Mouse (Mus musculus) testis, adult 2 months (tissue): Measurements from ENCODE around the gene Dnajc5. TPM values are rescaled to one million over a fixed set of nuclear protein-coding genes. Genes with fewer than 3 reads are reported as not detected.

Source experiments
- H3K27ac ChIP-seq: fragments of 200-500 bp; 2 replicates; pipeline ENCODE4 v1.5.1; 2012; ENCODE audit warnings: low read depth, low read length; ENCODE audit not compliant: control insufficient read depth, insufficient read depth
- H3K27me3 ChIP-seq: fragments of 200-500 bp; 2 replicates; pipeline ENCODE4 v1.6.1; 2012; ENCODE audit warnings: mild to moderate bottlenecking, low read length, moderate library complexity; ENCODE audit not compliant: control insufficient read depth, insufficient read depth
- H3K36me3 ChIP-seq: fragments of 200-500 bp; 2 replicates; pipeline ENCODE4 v1.6.1; 2012; ENCODE audit warnings: mild to moderate bottlenecking, low read length; ENCODE audit not compliant: control insufficient read depth, insufficient read depth
- H3K4me1 ChIP-seq: fragments of 200-500 bp; 2 replicates; pipeline ENCODE4 v1.6.1; 2012; ENCODE audit warnings: low read length; ENCODE audit not compliant: control insufficient read depth, insufficient read depth
- H3K4me3 ChIP-seq: fragments of 200-500 bp; 2 replicates; pipeline ENCODE4 v1.5.1; 2012; ENCODE audit warnings: low read depth, mild to moderate bottlenecking, low read length, moderate library complexity, mixed read lengths; ENCODE audit not compliant: control insufficient read depth
- CTCF ChIP-seq: fragments of 200-500 bp; IDR thresholded peaks from 2 replicates; pipeline ENCODE4 v1.5.1; 2012; ENCODE audit warnings: low read depth, mild to moderate bottlenecking, inconsistent platforms, low read length, moderate library complexity; ENCODE audit not compliant: control insufficient read depth, insufficient read depth, insufficient replicate concordance
- POLR2A ChIP-seq: fragments of 200-500 bp; IDR thresholded peaks from 2 replicates; pipeline ENCODE4 v1.6.1; 2012; ENCODE audit warnings: low read depth, mild to moderate bottlenecking, inconsistent platforms, low read length, moderate library complexity; ENCODE audit not compliant: control insufficient read depth
- polyA plus RNA-seq: library from polyadenylated mRNA; depleted of rRNA; stranded (reverse); fragments of >200 nt; gene quantifications from 2 replicates; pipeline ENCODE4 v1.2.3, GENCODE M21; 2012

The Dnajc5 gene
- polyA plus RNA-seq, 1 experiment = 16.6 TPM

DNA sequence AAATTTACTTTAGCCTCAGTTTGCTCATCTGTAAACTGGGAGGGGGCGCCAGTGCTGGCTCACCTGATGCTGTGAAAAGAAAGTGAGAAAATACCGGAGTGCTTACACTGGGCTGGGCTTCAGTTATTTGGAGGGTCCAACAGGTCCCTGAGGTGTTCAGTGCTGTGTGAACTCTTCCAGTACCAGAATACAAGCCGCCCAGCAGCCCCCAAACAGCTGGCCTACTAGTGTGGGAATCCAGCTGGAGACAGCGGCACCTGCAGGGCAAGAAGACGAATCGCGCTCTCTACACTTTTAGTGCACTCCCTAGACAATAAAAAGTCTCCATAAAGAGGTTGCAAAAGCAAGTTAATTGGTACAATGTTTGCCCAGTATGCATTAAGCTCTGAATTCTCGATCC is 24.0 kb upstream of the Dnajc5 start:
- TF ChIP-seq CTCF (peak; percentile 48; the same call in 1 of the 2 replicates), POLR2A (no peak)
- Histone ChIP-seq H3K27me3 (no peaks in the 10 kb centered on the region), H3K27ac (no peak overlapping the region), H3K4me1 (peaks cover 15% of the 10 kb centered on the region), H3K36me3 (no peaks in the 10 kb centered on the region), H3K4me3 (peak overlapping the region; percentile 96)

DNA sequence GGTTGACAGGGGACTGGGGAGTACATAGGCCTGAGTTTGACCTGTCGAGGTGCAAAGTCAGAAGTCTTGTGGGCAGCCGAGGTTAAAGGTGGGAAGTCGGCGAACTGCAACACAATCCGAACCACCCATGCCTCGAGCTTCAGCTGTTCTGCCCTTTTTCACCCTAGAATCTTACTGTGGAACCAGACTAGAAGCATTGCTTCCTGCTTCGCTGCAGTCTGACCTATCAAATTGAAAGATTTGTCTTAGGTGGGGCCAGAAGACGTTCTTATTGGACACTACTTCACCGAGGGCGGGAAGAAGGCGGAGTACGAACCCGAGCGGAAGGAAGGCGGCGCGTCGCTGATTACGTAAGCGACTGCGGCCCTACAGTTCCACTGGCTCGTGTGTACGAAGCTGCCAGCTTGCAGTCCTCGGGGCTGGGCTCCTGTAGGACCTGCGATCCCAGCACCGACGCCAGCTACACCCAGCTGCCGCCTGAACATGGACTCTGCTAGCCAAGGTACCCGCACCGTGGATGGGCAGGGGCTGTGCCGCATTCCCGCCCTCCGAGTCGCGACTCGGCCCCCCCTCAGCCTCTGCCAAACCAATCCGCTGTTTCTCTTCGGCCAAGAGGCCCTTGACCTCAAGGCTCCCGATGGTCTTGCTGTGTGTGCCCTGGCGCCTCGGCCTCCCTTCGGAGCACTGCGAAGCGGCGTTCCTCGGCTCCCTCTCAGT is 23.3 kb upstream of the Dnajc5 start, which contains the start of gene Tpd52l2:
Gene Tpd52l2 (plus strand): TSS at position 312 of the 717 bp plus-strand sequence.
- Histone ChIP-seq H3K27me3 (no peaks in the 10 kb centered on the region), H3K27ac (peak within 1 kb of the TSS; percentile 88), H3K4me1 (peaks cover 12% of the 10 kb centered on the region), H3K36me3 (no peaks in the 10 kb centered on the region), H3K4me3 (peak within 1 kb of the TSS; percentile 96)
- no peak for TF ChIP-seq CTCF
- peak; percentile 87 for TF ChIP-seq POLR2A

GRCm38 (mm10) chr2:181497548-181497875 is 22.8 kb upstream of the Dnajc5 start:
- Histone ChIP-seq H3K36me3 (no peaks in the 10 kb centered on the region), H3K4me3 (peak overlapping the region; percentile 96)

DNA sequence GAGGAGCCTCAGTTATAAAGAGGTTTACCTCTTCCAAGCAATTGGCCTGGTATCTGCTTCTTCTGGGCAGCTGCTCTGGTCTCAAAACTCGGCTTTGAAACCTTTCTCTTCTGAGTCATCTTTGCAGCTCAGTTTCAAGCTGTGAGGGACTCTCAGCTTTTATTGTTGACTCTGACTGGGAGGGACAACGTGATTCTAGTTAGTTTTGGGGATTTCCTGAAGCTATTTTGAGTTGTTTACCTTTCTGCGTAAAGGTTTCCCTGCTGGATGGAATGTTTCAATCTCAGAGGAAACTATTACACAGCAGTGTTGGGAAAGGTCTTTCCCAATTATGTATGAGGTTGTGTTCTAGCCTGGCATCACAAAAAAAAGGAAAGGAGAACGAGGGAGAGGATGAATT is 21.6 kb upstream of the Dnajc5 start:
- no peaks in the 10 kb centered on the region for H3K27me3 ChIP-seq
- no peak overlapping the region for H3K27ac ChIP-seq
- H3K4me1 ChIP-seq = peaks cover 12% of the 10 kb centered on the region
- H3K36me3 ChIP-seq = no peaks in the 10 kb centered on the region
- H3K4me3 ChIP-seq = no peak overlapping the region
- no peak for TF ChIP-seq POLR2A
- no peak for TF ChIP-seq CTCF

More at GRCm38 (mm10) chr2:181497548-181497875, 22.8 kb upstream of the Dnajc5 start:
- Histone ChIP-seq H3K27ac (peak overlapping the region; percentile 88), H3K4me1 (peaks cover 12% of the 10 kb centered on the region), H3K27me3 (no peaks in the 10 kb centered on the region)
- TF ChIP-seq POLR2A (no peak), CTCF (no peak)

DNA sequence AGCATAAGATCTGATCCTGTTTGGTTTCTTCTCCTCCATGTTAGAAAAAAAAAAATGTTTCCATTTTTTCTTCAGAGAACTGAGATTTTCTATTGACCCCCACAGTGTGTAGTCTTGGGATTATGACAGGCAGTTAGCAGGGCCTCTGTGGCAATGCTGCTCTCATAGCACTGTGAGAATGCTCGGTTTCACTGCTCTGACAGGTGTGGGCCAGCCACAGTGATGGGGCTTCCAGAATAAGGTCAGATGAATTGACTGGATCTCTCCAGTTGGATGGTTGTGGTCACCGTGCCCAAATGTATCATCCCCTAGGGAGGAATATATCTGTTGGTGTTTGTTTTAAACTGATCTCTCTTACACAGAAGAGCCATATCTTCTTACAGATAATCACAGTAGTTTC is 11.1 kb upstream of the Dnajc5 start:
- Histone ChIP-seq H3K4me3 (no peak overlapping the region), H3K27ac (no peak overlapping the region), H3K36me3 (no peaks in the 10 kb centered on the region), H3K27me3 (no peaks in the 10 kb centered on the region), H3K4me1 (no peaks in the 10 kb centered on the region)
- TF ChIP-seq POLR2A (no peak), CTCF (no peak)

GRCm38 (mm10) chr2:181511231-181511630 is 9.1 kb upstream of the Dnajc5 start:
- peaks cover 1% of the 10 kb centered on the region for H3K36me3 ChIP-seq
- H3K27ac ChIP-seq = no peak overlapping the region
- H3K4me3 ChIP-seq = no peak overlapping the region
- H3K4me1 ChIP-seq = no peaks in the 10 kb centered on the region
- TF ChIP-seq CTCF (no peak), POLR2A (no peak)
- no peaks in the 10 kb centered on the region for H3K27me3 ChIP-seq

- Histone ChIP-seq H3K4me3 (no peak overlapping the region), H3K27ac (no peak overlapping the region), H3K36me3 (peaks cover 1% of the 10 kb centered on the region), H3K27me3 (no peaks in the 10 kb centered on the region), H3K4me1 (peaks cover 3% of the 10 kb centered on the region)
- no peak for TF ChIP-seq CTCF
- no peak for TF ChIP-seq POLR2A
Measured at GRCm38 (mm10) chr2:181519201-181519600, 1.1 kb upstream of the Dnajc5 start.
